Mouse (Mus musculus) heart, embryonic 16.5 days (tissue): ENCODE data around the gene Mrpl24. TPM values are rescaled to one million over a fixed set of nuclear protein-coding genes. Genes with fewer than 3 reads are reported as not detected.

Experiments used
- ATAC-seq: fragments of 200-750 bp; cut with Nextera tagmentation; replicated peaks from 2 replicates; pipeline ENCODE4 v1.8.0; 2017; ENCODE audit warnings: moderate number of reproducible peaks; ENCODE audit not compliant: insufficient read depth, low FRiP score; ENCODE audit errors: extremely low read depth
- H3K27ac ChIP-seq: fragments of 300-500 bp; sonication (generic); 2 replicates; pipeline ENCODE4 v1.5.1; 2014; ENCODE audit warnings: mild to moderate bottlenecking, low read length, control low read depth, moderate library complexity
- H3K27me3 ChIP-seq: fragments of 300-500 bp; sonication (generic); 2 replicates; pipeline ENCODE4 v1.6.1; 2014; ENCODE audit warnings: low read length, mixed read lengths; ENCODE audit not compliant: control insufficient read depth, insufficient read depth
- H3K36me3 ChIP-seq: fragments of 300-500 bp; sonication (generic); 2 replicates; pipeline ENCODE4 v1.6.1; 2014; ENCODE audit not compliant: control insufficient read depth, insufficient read depth
- H3K4me1 ChIP-seq: fragments of 300-500 bp; sonication (generic); 2 replicates; pipeline ENCODE4 v1.6.1; 2014; ENCODE audit warnings: low read length, mixed read lengths; ENCODE audit not compliant: control insufficient read depth, insufficient read depth
- H3K4me2 ChIP-seq: fragments of 300-500 bp; sonication (generic); 2 replicates; pipeline ENCODE4 v1.6.1; 2014; ENCODE audit warnings: low read depth, mild to moderate bottlenecking, control low read depth, low read length
- H3K4me3 ChIP-seq: fragments of 300-500 bp; sonication (generic); 2 replicates; pipeline ENCODE4 v1.5.1; 2014; ENCODE audit warnings: mild to moderate bottlenecking, control low read depth, low read length
- H3K9ac ChIP-seq: fragments of 300-500 bp; sonication (generic); 2 replicates; pipeline ENCODE4 v1.6.1; 2014; ENCODE audit warnings: low read length, control low read depth
- H3K9me3 ChIP-seq: fragments of 300-500 bp; sonication (generic); replicated peaks from 2 replicates; pipeline ENCODE4 v1.6.1; 2016; ENCODE audit warnings: low read length; ENCODE audit not compliant: control insufficient read depth
- WGBS: fragments of 180-500 bp; shearing (Covaris S2); extraction: QIAGEN DNeasy Blood & Tissue Kit; methylation state at CpG from one replicate; pipeline ENCODE4 v1.1.7; 2014; 5-methylcytosine and 5-hydroxymethylcytosine counted together
- polyA plus RNA-seq: library from polyadenylated mRNA; unstranded; fragments of >200 nt; fragmentation: Nextera tagmentation; extraction: Ambion mirVana; gene quantifications from 2 replicates; pipeline ENCODE4 v1.2.1, GENCODE M21; 2015

Gene Mrpl24
- polyA plus RNA-seq, 1 experiment from 2014 or later: 68.4 TPM

DNA sequence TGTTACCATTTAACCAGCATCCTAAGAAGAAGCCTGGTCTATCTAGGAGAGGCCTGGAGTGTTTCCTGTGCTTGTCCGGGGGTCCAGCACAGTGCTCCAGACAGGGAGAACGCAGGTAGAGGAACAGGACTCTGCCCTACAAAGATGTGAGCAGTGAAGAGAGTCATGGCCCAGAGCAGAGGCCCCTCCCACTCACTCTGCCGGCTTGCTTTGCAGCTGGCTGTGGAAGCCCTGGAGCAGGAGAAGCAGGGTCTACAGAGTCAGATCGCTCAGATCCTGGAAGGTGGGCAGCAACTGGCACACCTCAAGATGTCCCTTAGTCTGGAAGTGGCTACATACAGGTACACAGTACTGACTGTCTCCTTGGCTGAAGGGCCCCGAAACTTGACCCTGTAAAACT, 53.5 kb downstream of the Mrpl24 start:
- H3K27me3 ChIP-seq: peaks cover 12% of the 10 kb centered on the region
- H3K4me2 ChIP-seq: peak overlapping the region; percentile 81
- peak overlapping the region; percentile 77 for H3K9ac ChIP-seq
- H3K36me3 ChIP-seq: peaks cover 5% of the 10 kb centered on the region
- ATAC-seq: no peak
- H3K9me3 ChIP-seq: no peaks in the 10 kb centered on the region
- no peak overlapping the region for H3K27ac ChIP-seq
- peaks cover 23% of the 10 kb centered on the region for H3K4me1 ChIP-seq
- WGBS: 31% methylated on average over 5 of the region's 5 CpGs
- H3K4me3 ChIP-seq: peak overlapping the region; percentile 60

Other genes starting within 250 kb of the Mrpl24 start
- gene Lrrc71, start 170.9 kb upstream of the Mrpl24 start, polyA plus RNA-seq: 0.71 and 0.87 TPM in 2 replicates
- gene Ntrk1, start 124.3 kb upstream of the Mrpl24 start, polyA plus RNA-seq: 0.39 and 0.44 TPM in 2 replicates
- gene Insrr, start 122.6 kb upstream of the Mrpl24 start, polyA plus RNA-seq: not detected in 2 replicates
- gene Pear1, start 95.2 kb upstream of the Mrpl24 start, polyA plus RNA-seq: 19.4 and 21.5 TPM in 2 replicates
- 3.3 and 8.9 TPM in 2 replicates for gene Sh2d2a, start 72.8 kb upstream of the Mrpl24 start, polyA plus RNA-seq
- 10.6 and 12.1 TPM in 2 replicates for gene Prcc, start 33.9 kb upstream of the Mrpl24 start, polyA plus RNA-seq
- 74.3 and 134 TPM in 2 replicates for gene Hdgf, start 13.2 kb upstream of the Mrpl24 start, polyA plus RNA-seq
- 29.2 and 29.4 TPM in 2 replicates for gene Isg20l2, start 10.8 kb downstream of the Mrpl24 start, polyA plus RNA-seq
- gene Rrnad1, start 11.2 kb downstream of the Mrpl24 start, polyA plus RNA-seq: 14.0 and 15.1 TPM in 2 replicates
- gene Crabp2, start 29.2 kb downstream of the Mrpl24 start, polyA plus RNA-seq: 7.8 and 10.1 TPM in 2 replicates
- gene Nes, start 51.6 kb downstream of the Mrpl24 start, polyA plus RNA-seq: 9.5 and 13.4 TPM in 2 replicates
- 0.13 and 0.47 TPM in 2 replicates for gene Bcan, start 80.7 kb downstream of the Mrpl24 start, polyA plus RNA-seq
- gene Hapln2, start 108.1 kb downstream of the Mrpl24 start, polyA plus RNA-seq: 0.18 TPM in 1 of 2 replicates, not detected in the other
- 19.3 and 21.3 TPM in 2 replicates for gene Gpatch4, start 123.6 kb downstream of the Mrpl24 start, polyA plus RNA-seq
- gene Naxe, start 139.0 kb downstream of the Mrpl24 start, polyA plus RNA-seq: 155 and 169 TPM in 2 replicates
- 0.12 and 0.18 TPM in 2 replicates for gene Ttc24, start 158.8 kb downstream of the Mrpl24 start, polyA plus RNA-seq
- gene Iqgap3, start 162.5 kb downstream of the Mrpl24 start, polyA plus RNA-seq: 23.6 and 27.8 TPM in 2 replicates
- 40.5 and 44.7 TPM in 2 replicates for gene Mef2d, start 222.9 kb downstream of the Mrpl24 start, polyA plus RNA-seq